Mouse (Mus musculus): ENCODE results near the gene Cyp11a1. TPM values are rescaled to one million over a fixed set of nuclear protein-coding genes. Genes with fewer than 3 reads are reported as not detected.

Gene Cyp11a1
- polyA plus RNA-seq (2012; rRNA removed): 0.13 and 0.22 TPM in 2 replicates

GRCm38 (mm10) chr9:58005753-58006461 lies at the start of gene Cyp11a1:
Cyp11a1 (plus strand) TSS chr9:58006411.

GRCm38 (mm10) chr9:58063531-58063930 lies 57.3 kb downstream of the Cyp11a1 start, which contains the start of gene Stra6:
Stra6 (plus strand) TSS chr9:58063788.

Other genes with a start within 250 kb of the Cyp11a1 start
- 91.3 and 101 TPM in 2 replicates for gene Clk3, start 240.6 kb upstream of the Cyp11a1 start, polyA plus RNA-seq (2012; rRNA removed)
- gene Arid3b, start 169.6 kb upstream of the Cyp11a1 start, polyA plus RNA-seq (2012; rRNA removed): 5.8 and 7.6 TPM in 2 replicates
- 27.1 and 27.2 TPM in 2 replicates for gene Ubl7, start 95.4 kb upstream of the Cyp11a1 start, polyA plus RNA-seq (2012; rRNA removed)
- 0.35 and 0.37 TPM in 2 replicates for gene Sema7a, start 66.3 kb upstream of the Cyp11a1 start, polyA plus RNA-seq (2012; rRNA removed)
- not detected in 2 replicates for gene Stra6, start 57.4 kb downstream of the Cyp11a1 start, polyA plus RNA-seq (2012; rRNA removed)
- gene Ccdc33, start 112.4 kb downstream of the Cyp11a1 start, polyA plus RNA-seq (2012; rRNA removed): not detected in 2 replicates
- gene Islr, start 197.9 kb downstream of the Cyp11a1 start, polyA plus RNA-seq (2012; rRNA removed): 6.0 and 6.1 TPM in 2 replicates
- gene Islr2, start 197.9 kb downstream of the Cyp11a1 start, polyA plus RNA-seq (2012; rRNA removed): 0.03 and 0.05 TPM in 2 replicates
- gene Pml, start 243.4 kb downstream of the Cyp11a1 start, polyA plus RNA-seq (2012; rRNA removed): 15.6 and 15.8 TPM in 2 replicates
- 5.7 and 5.9 TPM in 2 replicates for gene Stoml1, start 246.8 kb downstream of the Cyp11a1 start, polyA plus RNA-seq (2012; rRNA removed)